Comparison of ENCODE assay signal across 14 mouse cellular contexts in genomic region chr10:111445939-111446671, GRCm38 (mm10). TPM values are rescaled to one million over a fixed set of nuclear protein-coding genes. Genes with fewer than 3 reads are reported as not detected.
A peak's percentile ranks its signal among the peaks of the same experiment; 100 is the strongest.
DNase-seq lines count a peak whose midpoint lies in the region; ATAC-seq and TF ChIP-seq lines count a peak whose summit lies in the region.
"Had no signal": no experiment of that assay in that cellular context is flagged by ENCODE, and none has a peak within 500 bp of the region (broad histone marks: within the 10 kb centered on the region; RNA-seq: fewer than 3 reads in every experiment).

No protein-coding gene starts in this region.

- peak overlapping the region; percentile 74 for H3K27ac ChIP-seq in macrophage
- H3K27ac ChIP-seq: heart, embryonic 13.5 days; hindbrain, embryonic 14.5 days had no signal

- no peaks in the 10 kb centered on the region for H3K79me2 ChIP-seq in macrophage (ENCODE audit: inconsistent target)

- H3K36me3 ChIP-seq in macrophage (ENCODE audit: inconsistent target) = no peaks in the 10 kb centered on the region
- H3K36me3 ChIP-seq: heart, embryonic 13.5 days had no signal

- DNase-seq in frontal cortex, postnatal 25 days (ENCODE audit: low spot score in 2 of 2) = no peak
- peak; percentile 39 for DNase-seq in 416B (ENCODE audit: low read depth)
- DNase-seq in brain, embryonic 14.5 days (ENCODE audit: low read depth) = peak; percentile 63
- DNase-seq in urinary bladder, adult 2 months (ENCODE audit: low spot score) = no peak
- no peak for DNase-seq in lung, adult 18-20 months
- no peak for DNase-seq in thymus, postnatal 4 days
- DNase-seq: adrenal gland, postnatal 10 days; cerebellum, adult 11-12 months; kidney, adult 8-10 months; spleen, adult 18-20 months had no signal

- H3K4me3 ChIP-seq in macrophage (ENCODE audit: inconsistent target) = no peak overlapping the region
- H3K4me3 ChIP-seq: heart, embryonic 13.5 days had no signal

- 0 out of 2 replicates have a peak, but pooled peaks have one; percentile 38 for ATAC-seq in frontal cortex, adult (ENCODE audit: low TSS enrichment)

- TF ChIP-seq CTCF in brain, embryonic 14.5 days (IDR thresholded peaks at IDR 0.05; ENCODE audit: borderline replicate concordance, extremely low read depth, insufficient read depth, insufficient read length) = no peak

- WGBS in macrophage (ENCODE audit: missing documents) = 2% methylated on average over 8 of the region's 9 CpGs

- TF ChIP-seq POLR2A in brain, embryonic 14.5 days (IDR thresholded peaks at IDR 0.05; ENCODE audit: borderline replicate concordance, extremely low read depth, insufficient read depth, insufficient read length, poor library complexity, severe bottlenecking) = no peak

RNA-seq across cellular contexts. Expression of gene Nap1l1, which starts 26.9 kb away (rescaled TPM):
- polyA plus RNA-seq in brain, embryonic 14.5 days (2012; rRNA removed) = 201 and 274 TPM in 2 replicates
- total RNA-seq in macrophage (2018; cell fraction: chromatin; rRNA removed) = 100 to 1,000 TPM in 6 of 26 experiments, 10 to 100 TPM in 20; 31.0 to 122 (median 62.7) TPM
- total RNA-seq in macrophage (2018; cell fraction: cytosol; rRNA removed) = 100 to 1,000 TPM in 16 of 26 experiments, 10 to 100 TPM in 10; 81.5 to 151 (median 109) TPM
- total RNA-seq in macrophage (2018; cell fraction: nucleus; rRNA removed) = 100 to 1,000 TPM in 2 of 26 experiments, 10 to 100 TPM in 24; 36.7 to 168 (median 52.9) TPM
- 135 to 333 TPM (median 303 TPM) in 3 replicates for polyA plus RNA-seq in macrophage (2018)
- 118 and 150 TPM in 2 replicates for polyA plus RNA-seq in urinary bladder, adult 2 months (2012; rRNA removed)

RNA-seq across cellular contexts. Expression of gene Phlda1, which starts 60.0 kb away (rescaled TPM):
- 28.5 and 40.6 TPM in 2 replicates for polyA plus RNA-seq in brain, embryonic 14.5 days (2012; rRNA removed)
- total RNA-seq in macrophage (2018; cell fraction: chromatin; rRNA removed) = 100 to 1,000 TPM in 1 of 26 experiments, 10 to 100 TPM in 11, 1 to 10 TPM in 14; 1.0 to 104 (median 7.6) TPM
- total RNA-seq in macrophage (2018; cell fraction: cytosol; rRNA removed) = 10 to 100 TPM in 11 of 26 experiments, 1 to 10 TPM in 13, under 1 TPM in 2; 0.55 to 84.7 (median 5.9) TPM
- 100 to 1,000 TPM in 2 of 26 experiments, 10 to 100 TPM in 13, 1 to 10 TPM in 10, under 1 TPM in 1; 0.83 to 132 (median 11.9) TPM for total RNA-seq in macrophage (2018; cell fraction: nucleus; rRNA removed)
- polyA plus RNA-seq in macrophage (2018) = 1.2 to 6.7 TPM (median 2.1 TPM) in 3 replicates
- polyA plus RNA-seq in urinary bladder, adult 2 months (2012; rRNA removed) = 64.4 and 71.6 TPM in 2 replicates

Comparison
In these comparisons a context has a peak if more than half of its experiments do, and no peak if none do; other contexts are left out.
1. DNase-seq: peak in 416B (single experiment) and brain, embryonic 14.5 days (single experiment); none in frontal cortex, postnatal 25 days (0 of 2), urinary bladder, adult 2 months (single experiment), lung, adult 18-20 months (0 of 2) and thymus, postnatal 4 days (single experiment).